Mouse (Mus musculus): ENCODE measurements at regions not wholly inside any gene's neighbourhood (a gene's known extent, or its start where the extent isn't known, plus 50 kb on each side); places are given as distances from the start of the nearest gene placed in this dataset.
A peak's percentile ranks its signal among the peaks of the same experiment; 100 is the strongest.
"Not testable (repeated sequence)": the region's sequence is repeated elsewhere in the genome, so short reads cannot be mapped to it uniquely, and the experiment has no call there.

GRCm38 (mm10) chr1:157048996-157049395 lies 59.5 kb downstream of the Tex35 start:
- no peak for DNase-seq (ENCODE audit: low spot score)

- DNase-seq (ENCODE audit: low spot score), result peak; percentile 51
These were observed 60.1 kb downstream of the Tex35 start for GRCm38 (mm10) chr1:157048201-157048923.

DNA sequence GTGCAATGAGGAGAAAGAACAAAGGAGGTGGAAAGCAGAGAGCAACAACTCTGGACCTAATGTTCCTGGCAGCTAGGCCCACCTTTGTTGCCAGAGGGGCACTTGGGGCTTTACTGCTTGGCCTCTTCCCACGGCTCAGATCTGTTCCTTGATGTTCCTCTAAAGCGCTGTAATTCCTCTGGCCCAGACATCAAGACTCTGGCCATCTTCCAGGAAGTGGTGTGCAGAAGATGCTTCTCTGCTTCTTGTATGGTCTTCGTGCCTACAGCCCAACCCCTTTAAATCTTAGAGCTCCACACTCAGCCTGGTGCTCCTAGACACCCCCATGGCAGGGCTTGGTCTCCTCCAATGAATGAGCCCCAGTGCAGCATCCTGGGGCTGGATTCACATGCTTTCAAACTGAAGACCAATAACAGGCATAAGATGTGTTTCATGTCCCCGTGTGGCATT lies 60.7 kb downstream of the Tex35 start:
- peak; percentile 22 for DNase-seq (ENCODE audit: low spot score)

GRCm38 (mm10) chr1:157046760-157047182 lies 61.7 kb downstream of the Tex35 start:
- DNase-seq (ENCODE audit: low spot score), result no peak

- DNase-seq (ENCODE audit: low spot score), result no peak
These were observed 68.7 kb downstream of the Tex35 start for GRCm38 (mm10) chr1:157039836-157040196.

DNA sequence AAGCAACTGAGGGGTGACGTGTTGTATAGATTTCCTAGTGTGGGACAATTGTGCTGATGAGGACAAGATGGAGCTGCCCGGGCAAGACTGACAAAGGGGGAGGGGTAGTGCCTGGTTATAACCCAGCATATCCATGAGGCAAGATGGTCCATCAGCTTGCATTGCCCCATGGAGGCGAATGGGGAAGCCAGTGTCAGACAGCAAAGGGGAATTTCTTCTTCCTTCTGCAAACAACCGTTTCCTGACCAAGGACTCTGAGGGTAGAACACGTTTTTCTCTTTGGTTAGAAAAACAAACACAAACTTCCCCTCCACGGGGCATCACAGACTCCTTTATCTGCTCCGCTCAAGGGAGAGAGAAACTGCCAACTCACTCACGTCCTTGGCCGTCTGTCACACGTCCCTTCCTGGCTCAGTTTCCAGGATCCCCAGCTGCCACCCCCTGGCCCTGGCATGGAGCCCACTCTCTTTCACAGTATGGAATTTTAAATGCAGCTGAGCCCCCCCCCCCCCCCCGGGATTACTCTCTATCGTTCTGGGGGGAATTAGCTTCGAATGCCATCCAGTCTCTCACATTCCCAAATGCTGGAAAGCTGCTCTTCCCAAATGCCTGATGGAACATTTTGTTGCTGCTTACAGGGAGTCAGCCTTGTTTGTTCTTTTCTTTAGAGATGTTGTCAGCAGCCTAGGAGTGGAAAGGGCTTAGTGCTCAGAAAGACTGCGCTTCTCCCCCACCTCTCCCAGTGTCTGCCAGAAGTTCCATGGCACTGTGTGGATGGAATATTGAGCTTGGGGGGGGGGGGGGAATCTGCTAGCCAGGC lies 69.3 kb downstream of the Tex35 start:
- DNase-seq (ENCODE audit: low spot score), result peak; percentile 69

GRCm38 (mm10) chr1:157038111-157039008 lies 70.1 kb downstream of the Tex35 start:
- DNase-seq (ENCODE audit: low spot score), result peak; percentile 57

GRCm38 (mm10) chr1:157037246-157037991 lies 71.1 kb downstream of the Tex35 start:
- no peak for DNase-seq (ENCODE audit: low spot score)

DNA sequence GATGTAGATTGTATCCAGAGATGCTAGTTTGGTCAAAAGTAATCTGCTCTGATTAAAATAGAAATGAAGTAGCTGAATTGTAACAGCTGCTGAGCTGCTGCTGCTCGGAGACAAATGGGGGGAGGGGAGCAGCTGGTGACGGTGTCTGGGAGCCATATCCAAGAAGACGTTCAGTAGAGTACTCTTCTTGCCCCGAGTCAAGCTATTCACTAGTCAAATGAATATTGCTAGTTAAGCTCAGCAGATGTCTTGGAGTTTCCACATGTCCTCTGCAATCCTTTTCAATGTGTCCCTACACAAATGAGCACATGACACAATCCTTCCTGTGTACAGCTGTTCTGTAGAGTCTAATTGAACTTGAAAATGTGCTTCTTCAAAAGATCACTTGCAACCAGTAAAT lies 71.7 kb downstream of the Tex35 start:
- peak; percentile 34 for DNase-seq (ENCODE audit: low spot score)

DNA sequence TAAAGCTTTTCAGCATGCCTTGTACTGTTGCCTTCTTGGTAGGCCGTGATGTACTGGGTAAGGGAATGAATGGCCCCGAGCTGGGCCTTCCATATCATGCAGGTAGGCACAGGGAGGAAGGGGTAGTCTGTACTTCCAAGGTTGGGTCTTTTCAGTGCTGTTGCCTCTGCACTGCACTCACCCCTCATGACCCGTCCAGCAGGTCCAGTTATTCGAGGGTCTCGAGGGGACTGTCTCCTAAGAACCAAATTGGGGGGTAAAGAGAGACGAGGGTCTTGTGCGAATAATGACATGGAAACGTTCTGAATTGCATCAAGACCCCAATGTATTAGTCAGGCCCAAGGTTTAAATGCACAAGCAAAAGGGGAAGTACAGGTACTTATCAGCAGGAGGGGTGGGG lies 73.3 kb downstream of the Tex35 start:
- DNase-seq (ENCODE audit: low spot score), result not testable (repeated sequence)

DNA sequence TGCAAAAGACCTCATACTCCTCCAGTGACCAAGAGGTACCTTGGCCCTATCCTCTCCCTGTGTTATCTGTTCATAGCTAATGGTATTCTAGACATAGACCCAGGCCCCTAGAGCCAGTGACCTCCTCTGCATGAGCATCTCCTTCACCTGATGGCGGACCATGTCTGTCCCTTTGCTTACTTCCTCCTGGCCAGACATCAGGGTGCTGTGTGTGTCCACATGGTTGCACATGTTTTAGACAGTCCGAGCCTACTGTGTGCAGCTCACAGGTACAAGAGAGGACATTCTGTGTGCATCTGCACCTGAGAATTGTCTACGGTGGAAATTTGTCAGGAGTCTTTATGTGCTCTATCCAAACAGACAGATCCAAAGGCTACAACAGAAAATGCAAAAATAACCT lies 79.8 kb downstream of the Tex35 start:
- DNase-seq (ENCODE audit: low spot score), result no peak

- no peak for DNase-seq (ENCODE audit: low spot score)
These were observed 80.8 kb downstream of the Tex35 start for GRCm38 (mm10) chr1:157027681-157028080.

DNA sequence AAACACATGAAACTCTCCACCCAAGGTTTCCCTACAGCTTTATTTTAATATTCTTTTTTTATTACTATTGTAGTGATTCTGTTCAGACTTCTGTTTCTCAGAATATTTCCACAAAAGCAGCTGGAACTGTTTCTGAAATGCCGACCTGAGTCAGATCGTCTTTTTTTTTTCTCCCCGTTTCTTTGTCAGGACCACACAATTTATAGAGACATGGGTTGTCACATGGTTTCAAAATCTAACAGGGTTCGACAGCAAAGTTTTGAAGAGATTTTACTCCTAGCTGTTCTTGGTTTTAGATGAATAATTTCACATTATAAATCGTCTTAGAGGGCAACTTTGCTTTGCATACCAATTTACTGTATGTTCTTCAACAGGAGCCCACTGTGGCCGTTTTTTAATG lies 84.0 kb upstream of the Ralgps2 start:
- no peak for DNase-seq (ENCODE audit: low spot score)

GRCm38 (mm10) chr1:157022456-157023435 lies 83.3 kb upstream of the Ralgps2 start:
- peak; percentile 23 for DNase-seq (ENCODE audit: low spot score)

GRCm38 (mm10) chr1:157019892-157020291 lies 80.5 kb upstream of the Ralgps2 start:
- DNase-seq (ENCODE audit: low spot score), result peak; percentile 40

- DNase-seq (ENCODE audit: low spot score), result no peak
These were observed 79.3 kb upstream of the Ralgps2 start for GRCm38 (mm10) chr1:157018726-157019125.

DNA sequence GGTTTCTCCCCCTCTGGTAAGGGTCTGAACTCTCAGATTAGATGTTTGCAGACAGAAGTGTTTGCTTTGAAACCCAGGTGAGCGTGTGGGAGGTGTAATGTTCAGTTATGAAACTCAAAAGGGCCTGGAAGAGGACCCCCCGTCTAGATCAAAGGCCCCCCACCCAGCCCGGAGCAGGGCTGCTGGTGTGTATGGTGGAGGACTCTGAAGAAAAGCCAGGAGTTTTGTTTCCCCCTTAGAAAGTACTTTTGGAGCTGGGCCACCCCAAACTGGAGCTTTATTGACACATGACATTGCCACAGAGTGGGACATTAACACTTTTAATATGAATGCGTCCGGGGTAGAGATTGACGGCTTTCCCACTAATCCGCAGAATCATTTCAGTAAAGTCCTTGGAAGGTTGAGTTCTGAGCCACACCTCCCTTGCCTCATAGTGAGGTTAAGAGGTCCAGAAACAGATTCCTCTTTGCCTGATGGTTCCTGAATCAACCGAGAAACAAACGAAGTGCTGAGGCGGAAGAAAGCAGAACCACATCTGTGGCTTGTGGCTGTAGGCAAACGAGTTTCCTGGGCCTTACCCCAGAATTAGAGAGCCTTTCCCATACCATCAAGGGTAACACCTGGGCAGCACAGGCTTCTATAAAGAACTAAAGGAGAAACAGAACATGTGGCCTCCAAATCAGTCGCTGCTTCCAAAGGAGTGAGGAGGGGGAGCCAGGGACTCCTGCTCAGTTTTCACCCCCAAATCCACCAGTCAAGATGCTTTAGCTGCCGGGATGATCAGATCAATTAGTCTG lies 78.0 kb upstream of the Ralgps2 start:
- peak; percentile 59 for DNase-seq (ENCODE audit: low spot score)

- DNase-seq (ENCODE audit: low spot score), result peak; percentile 23
These were observed 77.2 kb upstream of the Ralgps2 start for GRCm38 (mm10) chr1:157016625-157017024.
